In the genomic region with DNA sequence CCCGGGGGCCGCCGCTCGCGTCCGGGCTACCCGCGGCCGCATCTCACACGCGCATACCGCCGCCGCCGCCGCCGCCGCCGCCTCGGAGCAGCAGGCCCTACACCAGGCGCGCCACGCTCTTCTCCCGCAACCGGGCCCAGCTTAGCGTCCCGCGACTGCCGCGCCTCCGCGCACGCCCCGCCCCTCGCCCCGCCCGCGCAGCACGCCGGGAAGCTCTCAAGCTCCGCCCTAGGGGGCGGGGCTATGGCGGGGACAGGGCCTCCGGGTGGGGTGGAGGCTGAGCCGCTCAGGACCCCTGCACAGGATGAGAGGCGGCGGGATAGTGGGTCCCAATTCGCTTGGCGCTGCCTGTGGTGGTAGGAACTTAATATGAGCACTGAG, we compare ENCODE assay signal across 8 mouse cellular contexts. TPM values are rescaled to one million over a fixed set of nuclear protein-coding genes. Genes with fewer than 3 reads are reported as not detected.
DNase-seq lines count a peak whose midpoint lies in the region; ATAC-seq and TF ChIP-seq lines count a peak whose summit lies in the region.

No protein-coding gene starts in this region.

- H3K9ac ChIP-seq in heart, embryonic 15.5 days, result peak overlapping the region; percentile 81
- H3K9ac ChIP-seq in liver, embryonic 13.5 days, result peak overlapping the region; percentile 86
- H3K9ac ChIP-seq in stomach, embryonic 16.5 days (ENCODE audit: low read length), result peak overlapping the region; percentile 90

- peak overlapping the region; percentile 95 for H3K4me3 ChIP-seq in E14TG2a.4 (replicated peaks; ENCODE audit: low read length)
- H3K4me3 ChIP-seq in forebrain, embryonic 10.5 days, result peak overlapping the region; percentile 96
- peak overlapping the region; percentile 84 for H3K4me3 ChIP-seq in heart, embryonic 15.5 days
- H3K4me3 ChIP-seq in liver, embryonic 13.5 days (replicated peaks), result peak overlapping the region; percentile 88
- H3K4me3 ChIP-seq in stomach, embryonic 16.5 days (replicated peaks; ENCODE audit: low read length), result peak overlapping the region; percentile 75

- ATAC-seq in heart, embryonic 15.5 days (replicated peaks; ENCODE audit: insufficient number of reproducible peaks, insufficient read depth, low FRiP score, low read depth), result peak; percentile 95
- peak; percentile 88 for ATAC-seq in liver, embryonic 13.5 days (ENCODE audit: low read depth)
- peak; percentile 94 for ATAC-seq in stomach, embryonic 16.5 days (ENCODE audit: insufficient read depth, low FRiP score)

- H3K4me2 ChIP-seq in heart, embryonic 15.5 days, result peak overlapping the region; percentile 74
- H3K4me2 ChIP-seq in liver, embryonic 13.5 days, result peak overlapping the region; percentile 93
- peak overlapping the region; percentile 63 for H3K4me2 ChIP-seq in stomach, embryonic 16.5 days (ENCODE audit: low read depth, low read length)

- no peaks in the 10 kb centered on the region for H3K27me3 ChIP-seq in E14TG2a.4 (ENCODE audit: insufficient read depth, low read length)
- no peaks in the 10 kb centered on the region for H3K27me3 ChIP-seq in forebrain, embryonic 10.5 days (ENCODE audit: poor library complexity, severe bottlenecking)
- no peaks in the 10 kb centered on the region for H3K27me3 ChIP-seq in heart, embryonic 15.5 days
- H3K27me3 ChIP-seq in liver, embryonic 13.5 days, result no peaks in the 10 kb centered on the region
- H3K27me3 ChIP-seq in stomach, embryonic 16.5 days (ENCODE audit: control insufficient read depth, insufficient read depth, low read length), result no peaks in the 10 kb centered on the region

- H3K27ac ChIP-seq in forebrain, embryonic 10.5 days, result peak overlapping the region; percentile 96
- peak overlapping the region; percentile 89 for H3K27ac ChIP-seq in heart, embryonic 15.5 days
- peak overlapping the region; percentile 86 for H3K27ac ChIP-seq in liver, embryonic 13.5 days
- H3K27ac ChIP-seq in stomach, embryonic 16.5 days (ENCODE audit: low read length), result peak overlapping the region; percentile 90

- H3K9me3 ChIP-seq in E14TG2a.4 (ENCODE audit: low read length), result no peaks in the 10 kb centered on the region
- H3K9me3 ChIP-seq in forebrain, embryonic 10.5 days, result no peaks in the 10 kb centered on the region
- no peaks in the 10 kb centered on the region for H3K9me3 ChIP-seq in heart, embryonic 15.5 days (replicated peaks)
- H3K9me3 ChIP-seq in liver, embryonic 13.5 days (replicated peaks), result no peaks in the 10 kb centered on the region
- H3K9me3 ChIP-seq in stomach, embryonic 16.5 days (replicated peaks; ENCODE audit: control insufficient read depth, low read length), result no peaks in the 10 kb centered on the region

- H3K36me3 ChIP-seq in E14TG2a.4 (ENCODE audit: insufficient read depth, low read length), result peaks cover 18% of the 10 kb centered on the region
- no peaks in the 10 kb centered on the region for H3K36me3 ChIP-seq in forebrain, embryonic 10.5 days (replicated peaks)
- H3K36me3 ChIP-seq in heart, embryonic 15.5 days, result no peaks in the 10 kb centered on the region
- no peaks in the 10 kb centered on the region for H3K36me3 ChIP-seq in liver, embryonic 13.5 days
- no peaks in the 10 kb centered on the region for H3K36me3 ChIP-seq in stomach, embryonic 16.5 days (ENCODE audit: control insufficient read depth, insufficient read depth, low read length)

- WGBS in forebrain, embryonic 10.5 days, result under 1% methylated on average over 44 of the region's 49 CpGs
- WGBS in heart, embryonic 15.5 days, result under 1% methylated on average over 46 of the region's 49 CpGs
- WGBS in liver, embryonic 13.5 days (ENCODE audit: insufficient replicate concordance), result under 1% methylated on average over 14 of the region's 49 CpGs
- under 1% methylated on average over 48 of the region's 49 CpGs for WGBS in stomach, embryonic 16.5 days

- DNase-seq in c-Kit-positive CD71-negative TER-119-negative erythroid progenitor cells, embryonic 14.5 days (ENCODE audit: low read depth), result peak; percentile 84
- DNase-seq in forebrain, embryonic 10.5 days (ENCODE audit: extremely low spot score, low spot score), result peak; percentile 83
- DNase-seq in kidney, postnatal 14 days, result peak; percentile 95
- DNase-seq in liver, embryonic 13.5 days, result peak; percentile 84
- DNase-seq in natural killer cell, adult 2 months (ENCODE audit: low spot score in 2 of 2), result peak; percentile 80 to 88

- no peak for TF ChIP-seq CTCF in E14TG2a.4 (conservative IDR thresholded peaks at IDR 0.05; ENCODE audit: low read length)

- H3K4me1 ChIP-seq in E14TG2a.4 (replicated peaks; ENCODE audit: low read depth, low read length), result peaks cover 78% of the 10 kb centered on the region
- peaks cover 33% of the 10 kb centered on the region for H3K4me1 ChIP-seq in forebrain, embryonic 10.5 days
- H3K4me1 ChIP-seq in heart, embryonic 15.5 days (replicated peaks), result peaks cover 4% of the 10 kb centered on the region; the same call in 1 of the 2 replicates
- peaks cover 25% of the 10 kb centered on the region for H3K4me1 ChIP-seq in liver, embryonic 13.5 days (replicated peaks)
- H3K4me1 ChIP-seq in stomach, embryonic 16.5 days (ENCODE audit: control insufficient read depth, insufficient read depth, low read length), result no peaks in the 10 kb centered on the region; the same call in 1 of the 2 replicates

RNA-seq across cellular contexts. Expression of gene Uri1, which starts 4.0 kb away (rescaled TPM):
- polyA plus RNA-seq in forebrain, embryonic 10.5 days (2016; fragmentation: Nextera tagmentation; extraction: Ambion mirVana), result 44.4 and 49.3 TPM in 2 replicates
- 27.5 and 30.8 TPM in 2 replicates for polyA plus RNA-seq in heart, embryonic 15.5 days (2015; fragmentation: Nextera tagmentation; extraction: Ambion mirVana)
- polyA plus RNA-seq in liver, embryonic 13.5 days (2015; fragmentation: Nextera tagmentation; extraction: Ambion mirVana), result 18.2 and 21.0 TPM in 2 replicates
- 26.7 and 27.5 TPM in 2 replicates for polyA plus RNA-seq in stomach, embryonic 16.5 days (2015; fragmentation: Nextera tagmentation; extraction: Ambion mirVana)

Comparison
In these comparisons a context has a peak if more than half of its experiments do, and no peak if none do; other contexts are left out.
1. Peak in every context shown above with its lines: DNase-seq, ATAC-seq, H3K4me3 ChIP-seq and H3K27ac ChIP-seq.